Mouse (Mus musculus): ENCODE measurements around the gene Masp1. TPM values are rescaled to one million over a fixed set of nuclear protein-coding genes. Genes with fewer than 3 reads are reported as not detected.

Masp1 gene
- total and polyA plus RNA-seq, 3 experiments: 0.11 to 0.34 TPM; not detected in 1

- no peak overlapping the region for H3K4me3 ChIP-seq (replicated peaks in 1 of 3; ENCODE audit: low read depth in 2 of 3, low read length in 2 of 3, poor library complexity in 1 of 3)
- no peak for TF ChIP-seq CTCF (conservative IDR thresholded peaks at IDR 0.05 in 1 of 2, IDR thresholded peaks at IDR 0.05 in 1 of 2; ENCODE audit: low read depth in 2 of 2, low read length in 2 of 2)
- no peak for TF ChIP-seq MYC (IDR thresholded peaks at IDR 0.05; ENCODE audit: low read depth, low read length)
- no peak for TF ChIP-seq ZKSCAN1 (IDR thresholded peaks at IDR 0.05; ENCODE audit: borderline replicate concordance, low read depth, low read length)
- no peak for TF ChIP-seq ZMIZ1 (IDR thresholded peaks at IDR 0.05; ENCODE audit: low read depth, low read length)
- no peak for TF ChIP-seq USF1 (IDR thresholded peaks at IDR 0.05; ENCODE audit: low read depth, low read length)
- TF ChIP-seq RAD21 (IDR thresholded peaks at IDR 0.05; ENCODE audit: low read depth, low read length): no peak
- no peak for TF ChIP-seq GABPA (IDR thresholded peaks at IDR 0.05; ENCODE audit: insufficient replicate concordance, low read depth, low read length)
- TF ChIP-seq NRF1 (IDR thresholded peaks at IDR 0.05; ENCODE audit: low read depth, low read length): no peak
- no peak for TF ChIP-seq IRF4 (IDR thresholded peaks at IDR 0.05; ENCODE audit: low read depth, low read length)
- TF ChIP-seq PAX5 (IDR thresholded peaks at IDR 0.05; ENCODE audit: low read length): no peak
- TF ChIP-seq SIN3A (IDR thresholded peaks at IDR 0.05; ENCODE audit: low read length): no peak
- TF ChIP-seq ZC3H11A (IDR thresholded peaks at IDR 0.05; ENCODE audit: low read depth, low read length): no peak
- TF ChIP-seq TBP (conservative IDR thresholded peaks at IDR 0.05; ENCODE audit: low read depth, low read length): no peak
- TF ChIP-seq POLR2AphosphoS2 (IDR thresholded peaks at IDR 0.05; ENCODE audit: low read depth, low read length): no peak
- no peaks in the 10 kb centered on the region for H3K27me3 ChIP-seq (replicated peaks)
- dilution Hi-C loops (cut with MboI; ENCODE audit: extremely low pct_ligation_motif_present, extremely low pct_unique_long_range_greater_than_20kb, low sequenced_read_pairs) (no loop called here), in situ Hi-C loops (cut with MboI; ENCODE audit: low pct_ligation_motif_present, low pct_unique_long_range_greater_than_20kb, low sequenced_read_pairs) (no loop called here)
- no peak overlapping the region for H3K4me2 ChIP-seq (ENCODE audit: insufficient read depth, low read depth, poor library complexity, severe bottlenecking)
- H3K36me3 ChIP-seq (replicated peaks in 1 of 2; ENCODE audit: control insufficient read depth in 1 of 2, insufficient read depth in 1 of 2, low read length in 1 of 2): no peaks in the 10 kb centered on the region
- no peak overlapping the region for H3K27ac ChIP-seq (ENCODE audit: insufficient read depth, low read depth)
- H3K79me2 ChIP-seq (replicated peaks; ENCODE audit: control insufficient read depth, extremely low read depth, insufficient read depth, poor library complexity, severe bottlenecking): no peaks in the 10 kb centered on the region
- DNase-seq (ENCODE audit: extremely low read depth): no peak
- no peak overlapping the region for H3K9ac ChIP-seq (ENCODE audit: insufficient read depth, low read depth)
- H3K9me3 ChIP-seq (replicated peaks; ENCODE audit: low read length): no peaks in the 10 kb centered on the region
- H3K4me1 ChIP-seq (ENCODE audit: control insufficient read depth in 1 of 2, insufficient read depth in 2 of 2): 0 out of 4 replicates have a peak, but pooled peaks cover 0 to 3% of the 10 kb centered on the region in 2 experiments
These were observed 44.0 kb downstream of the Masp1 start for GRCm38 (mm10) chr16:23476598-23476997.

- H3K4me3 ChIP-seq (replicated peaks in 1 of 3; ENCODE audit: low read depth in 2 of 3, low read length in 2 of 3, poor library complexity in 1 of 3): no peak overlapping the region
- in situ Hi-C loops (cut with MboI; ENCODE audit: low pct_ligation_motif_present, low pct_unique_long_range_greater_than_20kb, low sequenced_read_pairs) (no loop called here), dilution Hi-C loops (cut with MboI; ENCODE audit: extremely low pct_ligation_motif_present, extremely low pct_unique_long_range_greater_than_20kb, low sequenced_read_pairs) (no loop called here)
- H3K4me2 ChIP-seq (ENCODE audit: insufficient read depth, low read depth, poor library complexity, severe bottlenecking): no peak overlapping the region
- H3K27me3 ChIP-seq (replicated peaks): no peaks in the 10 kb centered on the region
- H3K79me2 ChIP-seq (replicated peaks; ENCODE audit: control insufficient read depth, extremely low read depth, insufficient read depth, poor library complexity, severe bottlenecking): no peaks in the 10 kb centered on the region
- H3K9me3 ChIP-seq (replicated peaks; ENCODE audit: low read length): no peaks in the 10 kb centered on the region
- H3K9ac ChIP-seq (ENCODE audit: insufficient read depth, low read depth): no peak overlapping the region
- no peak overlapping the region for H3K27ac ChIP-seq (ENCODE audit: insufficient read depth, low read depth)
- no peak for TF ChIP-seq TBP (conservative IDR thresholded peaks at IDR 0.05; ENCODE audit: low read depth, low read length)
- no peak for TF ChIP-seq JUN (IDR thresholded peaks at IDR 0.05; ENCODE audit: insufficient read depth, low read depth, low read length)
- no peak for TF ChIP-seq CHD2 (IDR thresholded peaks at IDR 0.05; ENCODE audit: low read length)
- TF ChIP-seq USF1 (IDR thresholded peaks at IDR 0.05; ENCODE audit: low read depth, low read length): no peak
- no peak for TF ChIP-seq EP300 (IDR thresholded peaks at IDR 0.05; ENCODE audit: low read length)
- no peak for TF ChIP-seq USF2 (conservative IDR thresholded peaks at IDR 0.05; ENCODE audit: low read depth, low read length)
- no peak for TF ChIP-seq GABPA (IDR thresholded peaks at IDR 0.05; ENCODE audit: insufficient replicate concordance, low read depth, low read length)
- TF ChIP-seq PAX5 (IDR thresholded peaks at IDR 0.05; ENCODE audit: low read length): no peak
- no peak for TF ChIP-seq RCOR1 (conservative IDR thresholded peaks at IDR 0.05; ENCODE audit: low read depth, low read length)
- no peak for TF ChIP-seq JUND (conservative IDR thresholded peaks at IDR 0.05; ENCODE audit: low read depth, low read length)
- TF ChIP-seq ZC3H11A (IDR thresholded peaks at IDR 0.05; ENCODE audit: low read depth, low read length): no peak
- no peak for TF ChIP-seq MEF2A (IDR thresholded peaks at IDR 0.05; ENCODE audit: borderline replicate concordance, low read depth, low read length)
- DNase-seq (ENCODE audit: extremely low read depth): no peak
- H3K4me1 ChIP-seq (ENCODE audit: control insufficient read depth in 1 of 2, insufficient read depth in 2 of 2): no peaks in the 10 kb centered on the region
- no peaks in the 10 kb centered on the region for H3K36me3 ChIP-seq (replicated peaks in 1 of 2; ENCODE audit: control insufficient read depth in 1 of 2, insufficient read depth in 1 of 2, low read length in 1 of 2)
These were observed 45.0 kb downstream of the Masp1 start for GRCm38 (mm10) chr16:23475651-23476050.
